Mouse (Mus musculus): ENCODE data around the gene Rac2. TPM values are rescaled to one million over a fixed set of nuclear protein-coding genes. Genes with fewer than 3 reads are reported as not detected.

Rac2 gene
- polyA plus RNA-seq, 1 experiment = not detected

GRCm38 (mm10) chr15:78510736-78511135 lies 61.8 kb downstream of the Rac2 start:
- H3K36me3 ChIP-seq (ENCODE audit: control insufficient read depth, insufficient read depth, low read length, poor library complexity, severe bottlenecking) = no peaks in the 10 kb centered on the region
- no peak overlapping the region for H3K4me3 ChIP-seq (ENCODE audit: low read depth, low read length)
- H3K9me3 ChIP-seq (replicated peaks; ENCODE audit: control insufficient read depth, insufficient read depth, low read length, poor library complexity, severe bottlenecking) = no peaks in the 10 kb centered on the region
- H3K4me1 ChIP-seq (ENCODE audit: control insufficient read depth, insufficient read depth, low read length) = no peaks in the 10 kb centered on the region
- no peak overlapping the region for H3K27ac ChIP-seq (ENCODE audit: insufficient read depth, low read length)
- H3K9ac ChIP-seq (ENCODE audit: low read depth, poor library complexity, severe bottlenecking) = no peak overlapping the region
- H3K27me3 ChIP-seq (ENCODE audit: control insufficient read depth, insufficient read depth, low read length, poor library complexity, severe bottlenecking) = no peaks in the 10 kb centered on the region
- TF ChIP-seq EP300 (IDR thresholded peaks at IDR 0.05; ENCODE audit: insufficient read depth, low read depth, low read length) (no peak), POLR2A (IDR thresholded peaks at IDR 0.05; ENCODE audit: insufficient read depth, low read length) (no peak), CTCF (IDR thresholded peaks at IDR 0.05; ENCODE audit: low read depth, low read length) (no peak)

DNA sequence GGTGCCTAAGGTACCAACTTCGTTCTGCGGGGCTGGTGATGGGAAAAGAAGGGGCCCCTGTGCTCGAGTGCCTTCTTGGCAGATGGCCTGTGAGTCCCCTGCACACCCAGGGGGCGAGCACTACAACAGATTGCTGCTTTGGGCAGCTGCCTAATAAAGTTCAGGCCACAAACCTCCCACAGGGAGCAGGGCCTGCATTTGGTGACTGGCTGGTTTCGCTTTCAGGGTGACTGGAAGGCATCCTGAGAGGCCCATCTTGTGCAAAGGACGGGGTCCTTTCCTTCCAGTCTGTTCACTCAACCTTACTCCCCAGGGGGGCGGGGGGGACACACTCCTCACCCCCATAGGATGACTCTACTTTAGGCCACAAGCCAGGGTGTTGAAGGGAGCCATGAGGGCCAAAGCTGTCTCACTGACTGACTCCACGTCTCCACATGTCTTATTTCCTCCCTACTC lies 62.4 kb downstream of the Rac2 start:
- Histone ChIP-seq H3K4me1 (ENCODE audit: control insufficient read depth, insufficient read depth, low read length) (no peaks in the 10 kb centered on the region), H3K36me3 (ENCODE audit: control insufficient read depth, insufficient read depth, low read length, poor library complexity, severe bottlenecking) (no peaks in the 10 kb centered on the region), H3K27me3 (ENCODE audit: control insufficient read depth, insufficient read depth, low read length, poor library complexity, severe bottlenecking) (no peaks in the 10 kb centered on the region), H3K27ac (ENCODE audit: insufficient read depth, low read length) (no peak overlapping the region), H3K4me3 (ENCODE audit: low read depth, low read length) (no peak overlapping the region), H3K9ac (ENCODE audit: low read depth, poor library complexity, severe bottlenecking) (no peak overlapping the region), H3K9me3 (replicated peaks; ENCODE audit: control insufficient read depth, insufficient read depth, low read length, poor library complexity, severe bottlenecking) (no peaks in the 10 kb centered on the region)
- no peak for TF ChIP-seq POLR2A (IDR thresholded peaks at IDR 0.05; ENCODE audit: insufficient read depth, low read length)
- no peak for TF ChIP-seq EP300 (IDR thresholded peaks at IDR 0.05; ENCODE audit: insufficient read depth, low read depth, low read length)
- no peak for TF ChIP-seq CTCF (IDR thresholded peaks at IDR 0.05; ENCODE audit: low read depth, low read length)

- Histone ChIP-seq H3K4me1 (ENCODE audit: control insufficient read depth, insufficient read depth, low read length) (no peaks in the 10 kb centered on the region), H3K9me3 (replicated peaks; ENCODE audit: control insufficient read depth, insufficient read depth, low read length, poor library complexity, severe bottlenecking) (peaks cover 3% of the 10 kb centered on the region; the same call in 1 of the 2 replicates), H3K27ac (ENCODE audit: insufficient read depth, low read length) (no peak overlapping the region), H3K36me3 (ENCODE audit: control insufficient read depth, insufficient read depth, low read length, poor library complexity, severe bottlenecking) (no peaks in the 10 kb centered on the region), H3K27me3 (ENCODE audit: control insufficient read depth, insufficient read depth, low read length, poor library complexity, severe bottlenecking) (no peaks in the 10 kb centered on the region), H3K9ac (ENCODE audit: low read depth, poor library complexity, severe bottlenecking) (no peak overlapping the region), H3K4me3 (ENCODE audit: low read depth, low read length) (no peak overlapping the region)
- TF ChIP-seq EP300 (IDR thresholded peaks at IDR 0.05; ENCODE audit: insufficient read depth, low read depth, low read length) (no peak), POLR2A (IDR thresholded peaks at IDR 0.05; ENCODE audit: insufficient read depth, low read length) (peak; percentile 41)
Observed at GRCm38 (mm10) chr15:78509297-78509899, 63.2 kb downstream of the Rac2 start.

Other genes with a start within 250 kb of the Rac2 start
- 0.58 and 1.1 TPM in 2 replicates for gene Csf2rb, start 247.0 kb downstream of the Rac2 start, polyA plus RNA-seq (2011; ENCODE audit: insufficient read depth, insufficient read length, low read depth, missing spikeins)
- gene Tex33, start 176.9 kb downstream of the Rac2 start, polyA plus RNA-seq (2011; ENCODE audit: insufficient read depth, insufficient read length, low read depth, missing spikeins) = not detected in 2 replicates
- 9.8 and 10.5 TPM in 2 replicates for gene Tst, start 166.9 kb downstream of the Rac2 start, polyA plus RNA-seq (2011; ENCODE audit: insufficient read depth, insufficient read length, low read depth, missing spikeins)
- gene Mpst, start 166.4 kb downstream of the Rac2 start, polyA plus RNA-seq (2011; ENCODE audit: insufficient read depth, insufficient read length, low read depth, missing spikeins) = 15.4 and 18.4 TPM in 2 replicates
- 31.4 and 35.9 TPM in 2 replicates for gene Kctd17, start 144.2 kb downstream of the Rac2 start, polyA plus RNA-seq (2011; ENCODE audit: insufficient read depth, insufficient read length, low read depth, missing spikeins)
- gene Tmprss6, start 104.1 kb downstream of the Rac2 start, polyA plus RNA-seq (2011; ENCODE audit: insufficient read depth, insufficient read length, low read depth, missing spikeins) = 0.70 TPM in 1 of 2 replicates, not detected in the other
- gene Il2rb, start 77.5 kb downstream of the Rac2 start, polyA plus RNA-seq (2011; ENCODE audit: insufficient read depth, insufficient read length, low read depth, missing spikeins) = 0.37 and 0.42 TPM in 2 replicates
- gene C1qtnf6, start 41.4 kb downstream of the Rac2 start, polyA plus RNA-seq (2011; ENCODE audit: insufficient read depth, insufficient read length, low read depth, missing spikeins) = 5.1 and 7.4 TPM in 2 replicates
- gene Sstr3, start 28.1 kb downstream of the Rac2 start, polyA plus RNA-seq (2011; ENCODE audit: insufficient read depth, insufficient read length, low read depth, missing spikeins) = not detected in 2 replicates
- 0.40 and 0.41 TPM in 2 replicates for gene Cyth4, start 24.3 kb upstream of the Rac2 start, polyA plus RNA-seq (2011; ENCODE audit: insufficient read depth, insufficient read length, low read depth, missing spikeins)
- gene Elfn2, start 146.0 kb upstream of the Rac2 start, polyA plus RNA-seq (2011; ENCODE audit: insufficient read depth, insufficient read length, low read depth, missing spikeins) = 0.07 and 0.12 TPM in 2 replicates
- gene Mfng, start 200.7 kb upstream of the Rac2 start, polyA plus RNA-seq (2011; ENCODE audit: insufficient read depth, insufficient read length, low read depth, missing spikeins) = 4.4 and 5.2 TPM in 2 replicates
- 19.6 and 21.5 TPM in 2 replicates for gene Card10, start 230.3 kb upstream of the Rac2 start, polyA plus RNA-seq (2011; ENCODE audit: insufficient read depth, insufficient read length, low read depth, missing spikeins)